Mouse (Mus musculus) liver, embryonic 12.5 days (tissue): ENCODE measurements at regions not wholly inside any gene's neighbourhood (a gene's known extent, or its start where the extent isn't known, plus 50 kb on each side); places are given as distances from the start of the nearest gene placed in this dataset.

ENCODE experiments used
- ATAC-seq: fragments of 200-750 bp; cut with Nextera tagmentation; 2 replicates; pipeline ENCODE4 v1.8.0; 2017; ENCODE audit warnings: moderate number of reproducible peaks, mild to moderate bottlenecking, moderate library complexity
- H3K27ac ChIP-seq: fragments of 300-500 bp; sonication (generic); 2 replicates; pipeline ENCODE4 v1.5.1; 2016; ENCODE audit warnings: mild to moderate bottlenecking
- H3K27me3 ChIP-seq: fragments of 300-500 bp; sonication (generic); replicated peaks from 2 replicates; pipeline ENCODE4 v1.6.1; 2016; ENCODE audit warnings: mild to moderate bottlenecking, moderate library complexity
- H3K36me3 ChIP-seq: fragments of 300-500 bp; sonication (generic); 2 replicates; pipeline ENCODE4 v1.6.1; 2016; ENCODE audit warnings: mild to moderate bottlenecking, moderate library complexity
- H3K4me1 ChIP-seq: fragments of 300-500 bp; sonication (generic); 2 replicates; pipeline ENCODE4 v1.6.1; 2016
- H3K4me2 ChIP-seq: fragments of 300-500 bp; sonication (generic); 2 replicates; pipeline ENCODE4 v1.6.1; 2016; ENCODE audit warnings: mild to moderate bottlenecking, moderate library complexity
- H3K4me3 ChIP-seq: fragments of 300-500 bp; sonication (generic); 2 replicates; pipeline ENCODE4 v1.5.1; 2016; ENCODE audit warnings: mild to moderate bottlenecking, moderate library complexity
- H3K9ac ChIP-seq: fragments of 300-500 bp; sonication (generic); 2 replicates; pipeline ENCODE4 v1.6.1; 2016; ENCODE audit warnings: mild to moderate bottlenecking, moderate library complexity
- H3K9me3 ChIP-seq: fragments of 300-500 bp; sonication (generic); replicated peaks from 2 replicates; pipeline ENCODE4 v1.6.1; 2016; ENCODE audit warnings: mild to moderate bottlenecking, moderate library complexity
- WGBS: fragments of 180-500 bp; shearing (Covaris S2); methylation state at CpG from one replicate; pipeline ENCODE4 v1.1.7; 2016; ENCODE audit not compliant: insufficient replicate concordance; 5-methylcytosine and 5-hydroxymethylcytosine counted together

- Histone ChIP-seq H3K4me3 (no peak overlapping the region), H3K4me1 (no peaks in the 10 kb centered on the region), H3K9me3 (no peaks in the 10 kb centered on the region), H3K9ac (no peak overlapping the region), H3K4me2 (no peak overlapping the region), H3K36me3 (no peaks in the 10 kb centered on the region), H3K27ac (no peak overlapping the region), H3K27me3 (no peaks in the 10 kb centered on the region)
- WGBS: 82% methylated on average over 2 of the region's 2 CpGs
- ATAC-seq: no peak
Observed at GRCm38 (mm10) chr17:81319605-81320004, 122.0 kb upstream of the Gm11096 start.

GRCm38 (mm10) chr17:81316655-81317054 is 124.9 kb upstream of the Gm11096 start:
- no peaks in the 10 kb centered on the region for H3K27me3 ChIP-seq
- no peak for ATAC-seq
- no peaks in the 10 kb centered on the region for H3K36me3 ChIP-seq
- H3K9me3 ChIP-seq: no peaks in the 10 kb centered on the region
- H3K4me1 ChIP-seq: no peaks in the 10 kb centered on the region
- H3K4me3 ChIP-seq: no peak overlapping the region
- 74% methylated on average over 5 of the region's 5 CpGs for WGBS
- no peak overlapping the region for H3K27ac ChIP-seq
- no peak overlapping the region for H3K4me2 ChIP-seq
- H3K9ac ChIP-seq: no peak overlapping the region

- Histone ChIP-seq H3K27ac (no peak overlapping the region), H3K4me3 (no peak overlapping the region), H3K4me1 (no peaks in the 10 kb centered on the region), H3K9ac (no peak overlapping the region), H3K27me3 (no peaks in the 10 kb centered on the region), H3K36me3 (no peaks in the 10 kb centered on the region), H3K4me2 (no peak overlapping the region), H3K9me3 (no peaks in the 10 kb centered on the region)
- WGBS: 22% methylated on average over 2 of the region's 2 CpGs
- no peak for ATAC-seq
Observed at GRCm38 (mm10) chr17:81305880-81306279, 135.7 kb upstream of the Gm11096 start.

DNA sequence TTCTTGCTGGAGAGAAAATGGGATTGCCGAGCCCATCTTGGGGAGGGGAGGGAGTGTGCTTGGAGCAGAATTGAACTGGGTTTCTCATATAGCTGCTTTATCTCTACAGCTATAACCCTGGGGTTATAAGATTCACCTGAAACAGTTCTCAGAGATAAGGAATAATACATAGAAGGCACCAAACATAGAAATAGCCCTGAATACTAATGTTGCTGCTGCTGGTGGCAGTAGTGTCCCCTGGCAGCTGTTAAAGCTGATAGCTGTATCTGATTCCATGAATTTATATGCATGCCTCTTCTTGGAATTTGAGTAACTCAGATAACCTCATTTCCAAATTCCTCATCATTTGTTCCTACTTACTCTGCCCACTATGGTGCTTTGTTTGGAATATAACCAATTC is 137.0 kb upstream of the Gm11096 start:
- no peak overlapping the region for H3K4me3 ChIP-seq
- H3K9me3 ChIP-seq: no peaks in the 10 kb centered on the region
- H3K27me3 ChIP-seq: no peaks in the 10 kb centered on the region
- H3K36me3 ChIP-seq: no peaks in the 10 kb centered on the region
- no peaks in the 10 kb centered on the region for H3K4me1 ChIP-seq
- no peak overlapping the region for H3K4me2 ChIP-seq
- no peak overlapping the region for H3K9ac ChIP-seq
- 54% methylated on average over 1 of the region's 1 CpGs for WGBS
- no peak overlapping the region for H3K27ac ChIP-seq
- ATAC-seq: peak; percentile 69

- no peak overlapping the region for H3K4me3 ChIP-seq
- WGBS: 60% methylated on average over 3 of the region's 3 CpGs
- no peak overlapping the region for H3K27ac ChIP-seq
- no peaks in the 10 kb centered on the region for H3K36me3 ChIP-seq
- no peak overlapping the region for H3K4me2 ChIP-seq
- H3K9me3 ChIP-seq: no peaks in the 10 kb centered on the region
- H3K27me3 ChIP-seq: no peaks in the 10 kb centered on the region
- no peaks in the 10 kb centered on the region for H3K4me1 ChIP-seq
- ATAC-seq: no peak
- H3K9ac ChIP-seq: no peak overlapping the region
Observed at GRCm38 (mm10) chr17:81302490-81302889, 139.1 kb upstream of the Gm11096 start.

DNA sequence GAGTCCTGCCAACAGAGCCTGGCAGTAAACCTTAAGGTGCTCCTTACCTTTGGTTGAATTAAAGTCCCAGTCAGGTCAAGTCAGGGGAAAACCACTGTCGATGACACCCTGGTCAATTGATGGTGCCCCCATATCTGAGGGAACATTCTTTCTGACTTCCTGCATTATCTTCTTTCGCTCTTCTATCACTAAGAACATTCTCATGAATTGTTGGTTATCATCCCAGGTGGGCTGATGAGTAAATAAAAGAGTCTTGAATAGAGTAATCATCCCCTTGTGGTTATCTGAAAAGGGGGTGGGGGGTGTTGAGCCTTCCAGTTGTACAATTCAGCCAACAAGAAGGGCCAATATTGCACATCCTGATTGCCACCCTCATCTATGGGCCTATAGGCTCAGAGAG is 149.7 kb upstream of the Gm11096 start:
- no peak overlapping the region for H3K27ac ChIP-seq
- 63% methylated on average over 2 of the region's 2 CpGs for WGBS
- H3K27me3 ChIP-seq: no peaks in the 10 kb centered on the region
- no peak overlapping the region for H3K4me3 ChIP-seq
- ATAC-seq: no peak
- no peaks in the 10 kb centered on the region for H3K36me3 ChIP-seq
- no peak overlapping the region for H3K4me2 ChIP-seq
- H3K9ac ChIP-seq: no peak overlapping the region
- H3K9me3 ChIP-seq: 0 out of 2 replicates have a peak, but pooled peaks cover 4% of the 10 kb centered on the region
- no peaks in the 10 kb centered on the region for H3K4me1 ChIP-seq

DNA sequence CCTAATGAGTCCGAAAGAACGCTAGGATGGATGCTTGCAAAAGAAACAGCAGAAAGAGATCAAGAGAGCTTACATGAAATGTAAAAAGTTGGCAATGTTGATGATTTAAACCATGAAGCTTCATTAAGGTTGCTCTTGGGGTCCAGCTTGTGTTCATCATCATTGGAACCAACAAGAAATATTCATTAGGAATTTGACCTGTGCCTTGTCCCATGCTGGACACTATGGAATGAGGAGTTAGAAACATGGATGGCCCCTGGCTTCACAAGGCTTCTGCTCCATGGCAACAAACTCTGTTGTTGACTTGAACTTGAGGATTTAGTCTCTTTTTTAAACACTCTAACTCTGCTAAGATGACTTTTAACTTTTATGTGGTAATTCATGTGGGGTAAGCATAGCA is 159.0 kb upstream of the Gm11096 start:
- Histone ChIP-seq H3K4me2 (no peak overlapping the region), H3K4me1 (no peaks in the 10 kb centered on the region), H3K27me3 (no peaks in the 10 kb centered on the region), H3K27ac (no peak overlapping the region), H3K9me3 (no peaks in the 10 kb centered on the region), H3K4me3 (no peak overlapping the region), H3K9ac (no peak overlapping the region), H3K36me3 (no peaks in the 10 kb centered on the region)
- 62% methylated on average over 2 of the region's 2 CpGs for WGBS
- ATAC-seq: no peak

- no peak overlapping the region for H3K4me2 ChIP-seq
- H3K27ac ChIP-seq: no peak overlapping the region
- ATAC-seq: no peak
- H3K9ac ChIP-seq: no peak overlapping the region
- H3K4me3 ChIP-seq: no peak overlapping the region
- no peaks in the 10 kb centered on the region for H3K36me3 ChIP-seq
- H3K4me1 ChIP-seq: no peaks in the 10 kb centered on the region
- WGBS: 22% methylated on average over 1 of the region's 1 CpGs
- no peaks in the 10 kb centered on the region for H3K9me3 ChIP-seq
- no peaks in the 10 kb centered on the region for H3K27me3 ChIP-seq
Observed at GRCm38 (mm10) chr17:81270235-81270634, 171.3 kb upstream of the Gm11096 start.

GRCm38 (mm10) chr17:81261957-81262356 is 179.6 kb upstream of the Gm11096 start:
- no peak for ATAC-seq
- no peak overlapping the region for H3K9ac ChIP-seq
- no peaks in the 10 kb centered on the region for H3K4me1 ChIP-seq
- H3K27ac ChIP-seq: no peak overlapping the region
- no peak overlapping the region for H3K4me3 ChIP-seq
- H3K36me3 ChIP-seq: no peaks in the 10 kb centered on the region
- no peak overlapping the region for H3K4me2 ChIP-seq
- 71% methylated on average over 1 of the region's 1 CpGs for WGBS
- no peaks in the 10 kb centered on the region for H3K9me3 ChIP-seq
- H3K27me3 ChIP-seq: no peaks in the 10 kb centered on the region

DNA sequence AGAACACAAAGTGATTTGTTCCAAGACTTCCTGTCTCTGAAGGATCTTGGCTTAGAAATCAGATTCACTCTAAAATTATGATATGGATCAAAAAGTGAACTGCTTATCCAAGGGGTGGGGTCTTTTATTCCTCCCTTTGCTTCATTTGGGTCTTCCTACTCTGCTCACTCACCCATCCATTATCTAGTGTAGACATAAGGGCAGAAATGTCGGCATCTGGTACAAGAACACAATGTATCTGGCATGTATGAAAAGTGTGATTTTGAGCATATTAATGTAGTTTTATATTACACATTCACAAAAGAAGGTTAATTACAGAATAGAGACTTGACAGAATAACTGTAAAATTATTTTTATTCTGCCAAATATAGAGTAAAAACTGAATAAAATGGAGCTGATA is 181.5 kb upstream of the Gm11096 start:
- H3K9me3 ChIP-seq: no peaks in the 10 kb centered on the region
- H3K36me3 ChIP-seq: no peaks in the 10 kb centered on the region
- H3K4me3 ChIP-seq: no peak overlapping the region
- no peaks in the 10 kb centered on the region for H3K27me3 ChIP-seq
- no peaks in the 10 kb centered on the region for H3K4me1 ChIP-seq
- no peak overlapping the region for H3K9ac ChIP-seq
- no peak for ATAC-seq
- no peak overlapping the region for H3K27ac ChIP-seq
- no peak overlapping the region for H3K4me2 ChIP-seq
- WGBS: 82% methylated on average over 1 of the region's 1 CpGs

GRCm38 (mm10) chr17:81256106-81256505 is 185.5 kb upstream of the Gm11096 start:
- Histone ChIP-seq H3K9me3 (no peaks in the 10 kb centered on the region), H3K27me3 (no peaks in the 10 kb centered on the region), H3K4me3 (no peak overlapping the region), H3K27ac (no peak overlapping the region), H3K36me3 (no peaks in the 10 kb centered on the region), H3K4me2 (no peak overlapping the region), H3K9ac (no peak overlapping the region), H3K4me1 (no peaks in the 10 kb centered on the region)
- ATAC-seq: no peak
- 50% methylated on average over 3 of the region's 3 CpGs for WGBS

GRCm38 (mm10) chr17:81250748-81251147 is 185.9 kb upstream of the Thumpd2 start:
- no peak for ATAC-seq
- WGBS: 53% methylated on average over 3 of the region's 3 CpGs
- Histone ChIP-seq H3K27ac (no peak overlapping the region), H3K4me2 (no peak overlapping the region), H3K9ac (no peak overlapping the region), H3K27me3 (no peaks in the 10 kb centered on the region), H3K4me3 (no peak overlapping the region), H3K4me1 (no peaks in the 10 kb centered on the region), H3K9me3 (no peaks in the 10 kb centered on the region), H3K36me3 (no peaks in the 10 kb centered on the region)

DNA sequence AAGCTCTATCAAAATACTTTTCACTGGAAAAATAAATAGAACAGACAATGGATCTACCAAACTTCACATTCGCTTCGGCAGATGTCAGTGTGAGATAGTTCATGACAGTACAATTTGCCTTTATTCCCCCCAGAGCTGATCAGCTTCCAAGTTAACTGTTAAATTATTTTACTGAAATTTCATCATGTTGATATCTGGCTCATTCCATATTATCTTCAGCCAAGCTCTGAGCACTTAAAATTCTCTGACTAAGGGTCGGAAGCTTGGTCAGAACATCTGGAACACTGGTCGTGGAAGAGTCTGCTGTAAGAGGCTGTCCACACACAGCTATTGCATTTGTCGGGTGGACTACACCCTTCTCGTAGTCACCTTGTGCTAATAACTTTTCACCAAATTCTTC is 181.3 kb upstream of the Thumpd2 start:
- no peak for ATAC-seq
- 80% methylated on average over 6 of the region's 6 CpGs for WGBS

More for the DNA sequence above, 181.3 kb upstream of the Thumpd2 start:
- H3K27me3 ChIP-seq: no peaks in the 10 kb centered on the region
- no peak overlapping the region for H3K9ac ChIP-seq
- H3K4me3 ChIP-seq: no peak overlapping the region
- H3K4me1 ChIP-seq: no peaks in the 10 kb centered on the region
- H3K4me2 ChIP-seq: no peak overlapping the region
- H3K9me3 ChIP-seq: no peaks in the 10 kb centered on the region
- no peaks in the 10 kb centered on the region for H3K36me3 ChIP-seq
- H3K27ac ChIP-seq: no peak overlapping the region
